Mouse (Mus musculus) erythroblast, embryonic 14.5 days (primary cell): Measurements from ENCODE around the gene Pkib.

Experiments
- GATA1 ChIP-seq: IDR thresholded peaks from 2 replicates; pipeline ENCODE4 v1.6.1; 2012; ENCODE audit warnings: low read length, inconsistent platforms, mixed read lengths
- TAL1 ChIP-seq: IDR thresholded peaks from 3 replicates; pipeline ENCODE4 v1.6.1; 2012; ENCODE audit warnings: low read length, inconsistent platforms, mixed read lengths

DNA sequence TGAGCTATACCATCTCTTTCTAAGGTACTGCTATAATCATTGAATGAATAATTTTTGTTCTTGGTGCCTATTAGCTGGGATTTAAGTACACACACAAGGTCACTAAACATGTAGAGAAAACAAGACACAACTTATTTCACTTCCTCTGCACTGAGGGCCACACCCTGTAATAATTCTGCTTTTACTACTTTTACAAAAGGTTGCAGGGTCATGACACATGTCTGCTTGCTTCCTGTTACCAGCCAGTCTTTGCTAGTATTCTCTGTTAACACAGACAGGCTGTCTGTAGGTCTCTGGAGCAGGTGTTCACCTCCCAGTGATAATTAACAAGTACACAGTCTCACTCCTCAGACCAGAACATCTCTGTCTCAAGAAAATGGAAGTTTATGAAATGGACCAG is 113.7 kb downstream of the Pkib start:
- TF ChIP-seq TAL1 = no peak
- no peak for TF ChIP-seq GATA1
